Mouse (Mus musculus) ovary, adult 18-20 months (tissue): ENCODE results near the gene Sox2.

ENCODE experiments used
- DNase-seq: peaks from one replicate; pipeline ENCODE4 v3.0.0; 2022; ENCODE audit warnings: low spot score, mixed read lengths

The Sox2 gene

GRCm38 (mm10) chr3:34660542-34661290 lies 10.5 kb downstream of the Sox2 start:
- no peak for DNase-seq

- DNase-seq = no peak
Measured at GRCm38 (mm10) chr3:34661341-34662007, 11.3 kb downstream of the Sox2 start.

- no peak for DNase-seq
Measured at GRCm38 (mm10) chr3:34662008-34662711, 12.0 kb downstream of the Sox2 start.

- no peak for DNase-seq
Measured at GRCm38 (mm10) chr3:34662712-34663655, 12.8 kb downstream of the Sox2 start.

- no peak for DNase-seq
Measured at GRCm38 (mm10) chr3:34663701-34664635, 13.8 kb downstream of the Sox2 start.

DNA sequence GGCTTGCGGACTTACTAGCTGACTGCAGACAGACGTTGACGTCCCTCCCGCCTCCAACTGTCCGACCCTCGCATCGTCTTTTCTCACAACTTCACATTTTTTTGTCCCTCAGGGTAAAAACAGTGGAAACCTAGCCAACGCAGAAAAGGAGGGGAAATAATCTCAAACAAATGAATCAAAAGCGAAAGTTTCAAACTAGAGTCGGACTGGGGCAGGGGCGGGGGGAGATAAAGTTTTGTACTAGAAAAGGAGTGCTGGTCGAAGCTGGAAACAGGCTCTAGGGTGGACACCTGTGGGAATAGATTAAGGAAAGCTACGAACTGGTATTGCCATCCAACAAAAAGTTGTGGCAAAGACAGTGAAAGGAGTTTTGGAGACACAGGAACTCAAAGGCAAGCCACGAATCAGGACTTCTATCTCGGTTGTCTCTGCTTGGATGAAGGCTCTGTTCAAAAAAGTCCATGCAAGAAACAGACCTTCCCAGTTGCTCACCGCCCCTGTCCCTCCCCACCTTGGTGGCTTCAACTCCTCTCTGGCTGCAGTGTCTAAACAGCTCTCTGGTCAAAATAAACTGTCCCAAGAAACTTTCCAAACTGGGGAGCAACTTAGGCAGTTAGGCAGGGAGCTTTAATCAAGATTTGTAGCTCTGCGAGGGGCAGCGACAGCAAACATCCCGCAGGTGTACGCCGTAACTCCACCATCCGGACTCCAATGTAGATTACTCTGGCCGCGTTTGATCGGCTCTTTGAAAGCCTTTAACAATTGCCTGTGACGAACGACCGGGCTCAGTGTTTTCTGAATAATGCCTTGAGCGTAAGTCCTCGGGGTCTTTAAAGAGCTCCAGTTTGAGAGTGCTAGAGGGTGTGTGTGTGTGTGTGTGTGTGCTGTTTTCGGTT lies 14.7 kb downstream of the Sox2 start:
- no peak for DNase-seq

DNA sequence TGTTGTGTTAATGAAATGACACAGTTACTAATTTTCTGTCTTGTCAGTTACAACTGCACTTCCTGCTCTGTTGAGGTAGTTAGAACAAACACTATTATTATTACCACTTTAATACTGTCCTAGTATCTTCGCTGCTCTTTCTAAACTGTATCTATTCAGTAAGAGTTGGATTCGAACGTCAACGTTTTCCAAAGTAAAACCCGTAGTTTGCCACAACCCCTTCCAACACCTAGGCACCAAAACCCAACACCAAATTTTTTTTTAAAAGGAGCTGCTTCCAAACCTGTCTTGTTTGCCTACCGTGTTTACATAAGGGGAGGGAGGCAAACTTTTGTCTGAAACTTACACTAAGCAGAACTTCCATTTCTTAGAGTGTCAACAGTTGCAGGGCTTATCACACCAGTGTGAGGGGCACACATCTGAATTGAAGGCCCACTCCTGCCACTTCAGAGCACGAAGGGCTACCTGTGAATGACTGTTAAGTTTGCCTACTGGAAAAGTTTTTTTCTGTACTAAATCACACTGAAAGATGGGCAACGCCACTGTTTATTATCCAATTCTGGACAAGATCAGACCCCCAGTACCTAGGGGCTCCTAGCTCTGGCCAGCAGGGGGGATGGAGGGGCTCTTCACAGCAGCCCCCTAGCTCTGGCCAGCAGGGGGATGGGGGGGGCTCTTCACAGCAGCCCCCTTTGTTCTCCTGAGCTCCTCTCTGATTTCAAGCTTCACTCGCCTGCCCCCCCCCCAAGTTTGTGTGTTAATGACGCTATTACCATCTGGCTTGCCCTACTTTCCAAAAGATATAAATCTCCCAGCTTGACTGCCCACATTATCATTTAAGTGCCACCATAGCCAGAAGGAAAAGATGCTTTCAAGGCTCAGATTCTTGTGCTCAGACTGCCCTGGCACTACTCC lies 15.8 kb downstream of the Sox2 start:
- DNase-seq = no peak

- no peak for DNase-seq
Measured at GRCm38 (mm10) chr3:34667180-34667579, 17.0 kb downstream of the Sox2 start.

GRCm38 (mm10) chr3:34667881-34668817 lies 17.9 kb downstream of the Sox2 start:
- DNase-seq = no peak

GRCm38 (mm10) chr3:34671024-34671660 lies 20.9 kb downstream of the Sox2 start:
- DNase-seq = no peak

- no peak for DNase-seq
Measured at GRCm38 (mm10) chr3:34678840-34679239, 28.6 kb downstream of the Sox2 start.

DNA sequence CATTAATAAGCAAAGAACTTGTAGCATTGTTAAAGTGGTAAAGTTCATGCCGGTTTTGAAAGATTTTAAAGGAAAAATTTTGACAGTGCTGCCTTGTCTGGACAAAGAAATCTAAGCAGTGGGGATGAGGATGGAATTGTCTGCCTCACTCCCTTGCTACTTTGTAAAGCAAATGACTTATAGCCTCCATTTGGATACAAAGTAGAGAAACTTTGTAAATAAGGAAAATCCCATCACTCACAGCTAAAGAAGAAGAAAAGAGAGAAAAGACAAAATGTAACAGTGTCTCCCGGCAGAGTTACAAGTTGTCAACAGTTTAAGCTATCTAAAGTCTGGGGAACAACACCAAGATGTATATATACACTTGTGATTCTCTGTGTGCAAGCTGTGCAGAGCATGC lies 29.2 kb downstream of the Sox2 start:
- no peak for DNase-seq

- DNase-seq = no peak
Measured at GRCm38 (mm10) chr3:34679921-34680320, 29.7 kb downstream of the Sox2 start.

DNA sequence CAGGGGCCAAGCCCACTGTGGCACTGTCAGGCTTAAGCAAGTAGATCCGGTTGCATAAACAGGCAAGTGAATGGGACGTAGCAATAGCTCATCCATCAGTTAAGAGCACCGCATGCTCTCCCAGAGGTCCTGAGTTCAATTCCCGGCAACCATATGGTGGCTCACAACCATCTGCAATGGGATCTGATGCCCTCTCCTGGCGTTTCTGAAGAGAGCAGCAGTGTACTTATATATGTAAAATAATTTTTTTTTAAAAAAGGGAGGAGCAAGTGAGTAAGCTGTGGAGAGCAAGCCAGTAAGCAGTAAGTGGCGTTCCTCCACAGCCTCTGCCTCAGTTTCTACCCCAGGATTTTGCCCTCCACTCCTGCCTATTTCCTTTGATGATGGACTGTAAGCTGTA lies 37.9 kb downstream of the Sox2 start:
- no peak for DNase-seq

- no peak for DNase-seq
Measured at GRCm38 (mm10) chr3:34691703-34692393, 41.6 kb downstream of the Sox2 start.

- no peak for DNase-seq
Measured at GRCm38 (mm10) chr3:34692394-34692745, 42.2 kb downstream of the Sox2 start.
